Mouse (Mus musculus) small intestine, adult 2 months (tissue): ENCODE measurements at regions not wholly inside any gene's neighbourhood (a gene's known extent, or its start where the extent isn't known, plus 50 kb on each side); places are given as distances from the start of the nearest gene placed in this dataset.

Experiments
- CTCF ChIP-seq: fragments of 200-500 bp; IDR thresholded peaks from 2 replicates; pipeline ENCODE4 v1.5.1; 2012; ENCODE audit warnings: low read depth, mild to moderate bottlenecking, control low read depth, inconsistent platforms, low read length, moderate library complexity, mixed read lengths; ENCODE audit not compliant: insufficient replicate concordance, insufficient read length; ENCODE audit errors: extremely low read depth
- POLR2A ChIP-seq: fragments of 200-500 bp; IDR thresholded peaks from 2 replicates; pipeline ENCODE4 v1.6.1; 2012; ENCODE audit warnings: low read depth, mild to moderate bottlenecking, control low read depth, inconsistent platforms, low read length, moderate library complexity

- TF ChIP-seq CTCF (peak; percentile 17; the same call in 1 of the 2 replicates), POLR2A (no peak)
Observed at GRCm38 (mm10) chr17:68176611-68177165, 96.9 kb upstream of the L3mbtl4 start.
